Mouse (Mus musculus) layer of hippocampus, postnatal 25 days (tissue): Measurements from ENCODE around the gene Opn3. TPM values are rescaled to one million over a fixed set of nuclear protein-coding genes. Genes with fewer than 3 reads are reported as not detected.

Experiments used
- total RNA-seq, 2 experiments: library from RNA; stranded (reverse); gene quantifications; 2 replicates each; pipeline ENCODE4 v1.2.3; 2021

The Opn3 gene
- total RNA-seq, 2 experiments from 2014 or later = 1.4 TPM

Other genes starting within 250 kb of the Opn3 start
- 10 to 100 TPM; 76.8 to 80.3 TPM for gene Rgs7, start 200.3 kb downstream of the Opn3 start, total RNA-seq
- gene Kmo, start 72.4 kb downstream of the Opn3 start, total RNA-seq = not detected
- 10 to 100 TPM; 76.2 to 76.5 TPM for gene Fh1, start 67.1 kb downstream of the Opn3 start, total RNA-seq
- gene Chml, start 125 bp upstream of the Opn3 start, total RNA-seq = 1 to 10 TPM; 4.1 to 4.3 TPM
- not detected for gene Wdr64, start 5.8 kb upstream of the Opn3 start, total RNA-seq
- gene Exo1, start 187.8 kb upstream of the Opn3 start, total RNA-seq = under 1 TPM; 0.62 to 0.87 TPM
- not detected for gene Gm38100, start 227.6 kb upstream of the Opn3 start, total RNA-seq